Mouse (Mus musculus): Measurements from ENCODE around the gene Gm21988. TPM values are rescaled to one million over a fixed set of nuclear protein-coding genes. Genes with fewer than 3 reads are reported as not detected.
A peak's percentile ranks its signal among the peaks of the same experiment; 100 is the strongest.

Gm21988 gene
- total RNA-seq, 1 experiment from 2014 or later: not detected

GRCm38 (mm10) chr11:70220731-70221602, 18.7 kb downstream of the Gm21988 start, which contains the start of gene Slc16a13:
Slc16a13 (minus strand) TSS chr11:70221064.
- peak; percentile 91 for ATAC-seq (replicated peaks; ENCODE audit: insufficient number of reproducible peaks, low FRiP score, low TSS enrichment, poor library complexity, severe bottlenecking)

DNA sequence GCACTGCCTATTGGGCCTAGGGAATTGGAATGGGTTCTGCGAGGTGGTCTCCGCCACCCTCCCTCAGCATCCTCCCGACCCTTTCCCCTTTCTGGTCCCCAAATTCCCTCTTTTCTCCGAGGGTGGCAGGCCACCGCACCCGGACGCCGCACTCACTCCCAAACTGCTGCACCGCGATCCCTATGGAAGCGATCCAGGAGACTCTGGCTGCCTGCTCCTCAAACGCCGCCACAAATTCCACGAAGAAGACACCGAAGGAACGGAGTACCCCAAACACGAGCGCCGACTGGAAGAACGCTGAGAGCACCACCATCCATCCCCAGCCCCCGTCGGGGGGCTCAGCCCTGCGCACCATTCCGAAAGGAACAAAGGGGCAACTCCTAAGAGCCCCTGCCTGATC, 19.3 kb downstream of the Gm21988 start:
- ATAC-seq (replicated peaks; ENCODE audit: insufficient number of reproducible peaks, low FRiP score, low TSS enrichment, poor library complexity, severe bottlenecking): no peak; the same call in 1 of the 2 replicates

DNA sequence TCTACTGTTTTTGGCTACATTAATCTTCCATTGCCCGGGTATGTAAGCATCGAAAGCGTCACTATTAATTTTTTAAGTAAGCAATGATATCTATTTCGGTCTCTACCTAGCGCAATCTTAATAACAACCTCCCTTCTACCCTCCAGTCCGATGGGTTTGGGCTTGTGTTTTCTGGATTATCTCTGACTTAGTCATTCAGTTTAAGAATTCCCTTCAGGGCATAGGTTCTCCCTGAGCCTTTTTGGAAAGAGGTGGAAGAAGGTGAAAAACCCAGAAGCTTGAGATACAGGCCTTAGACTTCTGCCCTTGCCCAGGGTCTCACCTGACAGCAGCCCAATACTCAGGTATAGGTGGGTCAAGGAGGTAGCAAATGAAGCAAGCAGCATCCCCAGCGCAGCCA, 19.8 kb downstream of the Gm21988 start:
- ATAC-seq (replicated peaks; ENCODE audit: insufficient number of reproducible peaks, low FRiP score, low TSS enrichment, poor library complexity, severe bottlenecking): no peak

GRCm38 (mm10) chr11:70218741-70219470, 20.7 kb downstream of the Gm21988 start:
- ATAC-seq (replicated peaks; ENCODE audit: insufficient number of reproducible peaks, low FRiP score, low TSS enrichment, poor library complexity, severe bottlenecking): no peak

GRCm38 (mm10) chr11:70218039-70218438, 21.6 kb downstream of the Gm21988 start:
- no peak for ATAC-seq (replicated peaks; ENCODE audit: insufficient number of reproducible peaks, low FRiP score, low TSS enrichment, poor library complexity, severe bottlenecking)

DNA sequence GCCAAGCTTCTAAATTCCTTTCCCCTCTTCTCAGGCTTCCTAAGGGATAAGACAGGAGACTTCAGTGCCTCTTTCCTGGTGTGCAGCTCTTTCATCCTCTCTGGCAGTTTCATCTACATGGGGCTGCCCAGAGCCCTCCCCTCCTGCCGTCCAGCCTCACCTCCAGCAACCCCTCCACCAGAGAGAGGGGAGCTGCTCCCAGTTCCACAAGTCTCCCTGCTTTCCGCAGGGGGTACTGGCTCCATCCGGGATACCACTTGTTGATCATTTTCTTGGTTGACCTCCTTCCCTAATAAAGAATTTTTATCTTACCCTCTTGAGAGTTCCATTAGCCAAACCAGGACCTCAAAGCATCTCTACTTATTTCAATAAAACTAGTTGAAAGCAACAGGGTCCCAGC, 23.5 kb downstream of the Gm21988 start:
- ATAC-seq (replicated peaks; ENCODE audit: insufficient number of reproducible peaks, low FRiP score, low TSS enrichment, poor library complexity, severe bottlenecking): no peak

DNA sequence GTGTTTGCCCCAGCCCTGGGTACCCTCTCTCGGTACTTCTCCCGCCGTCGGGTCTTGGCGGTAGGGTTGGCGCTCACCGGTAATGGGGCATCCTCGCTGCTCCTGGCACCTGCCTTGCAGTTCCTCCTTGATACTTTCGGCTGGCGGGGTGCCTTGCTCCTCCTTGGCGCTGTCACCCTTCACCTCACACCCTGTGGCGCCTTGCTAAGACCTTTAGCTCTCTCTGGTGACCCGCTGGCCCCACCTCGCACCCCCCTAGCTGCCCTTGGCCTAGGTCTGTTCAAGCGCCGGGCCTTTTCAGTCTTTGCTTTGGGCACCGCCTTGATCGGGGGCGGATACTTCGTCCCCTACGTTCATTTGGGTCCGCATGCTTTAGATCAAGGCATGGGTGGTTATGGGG, 24.3 kb downstream of the Gm21988 start:
- no peak for ATAC-seq (replicated peaks; ENCODE audit: insufficient number of reproducible peaks, low FRiP score, low TSS enrichment, poor library complexity, severe bottlenecking)

DNA sequence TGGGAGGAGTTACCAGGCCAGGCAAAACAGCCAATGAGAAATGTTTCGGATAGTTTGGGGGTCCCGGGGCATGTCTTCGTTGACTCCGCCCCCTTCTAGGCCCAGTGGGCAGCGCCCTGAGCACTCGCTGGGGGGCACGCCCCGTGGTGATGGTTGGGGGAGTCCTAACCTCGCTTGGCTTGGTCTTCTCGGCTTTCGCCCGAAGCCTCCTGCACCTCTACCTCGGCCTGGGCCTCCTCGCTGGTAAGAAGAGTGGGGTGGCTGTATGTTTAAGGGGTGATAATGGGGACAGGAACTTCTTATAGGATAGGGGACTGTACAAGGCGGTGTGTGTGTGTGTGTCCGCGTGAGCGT, 24.8 kb downstream of the Gm21988 start:
- ATAC-seq (replicated peaks; ENCODE audit: insufficient number of reproducible peaks, low FRiP score, low TSS enrichment, poor library complexity, severe bottlenecking): no peak

- ATAC-seq (replicated peaks; ENCODE audit: insufficient number of reproducible peaks, low FRiP score, low TSS enrichment, poor library complexity, severe bottlenecking): no peak
Observed at GRCm38 (mm10) chr11:70214191-70214855, 25.3 kb downstream of the Gm21988 start.

GRCm38 (mm10) chr11:70213736-70214135, 25.9 kb downstream of the Gm21988 start:
- ATAC-seq (replicated peaks; ENCODE audit: insufficient number of reproducible peaks, low FRiP score, low TSS enrichment, poor library complexity, severe bottlenecking): no peak

DNA sequence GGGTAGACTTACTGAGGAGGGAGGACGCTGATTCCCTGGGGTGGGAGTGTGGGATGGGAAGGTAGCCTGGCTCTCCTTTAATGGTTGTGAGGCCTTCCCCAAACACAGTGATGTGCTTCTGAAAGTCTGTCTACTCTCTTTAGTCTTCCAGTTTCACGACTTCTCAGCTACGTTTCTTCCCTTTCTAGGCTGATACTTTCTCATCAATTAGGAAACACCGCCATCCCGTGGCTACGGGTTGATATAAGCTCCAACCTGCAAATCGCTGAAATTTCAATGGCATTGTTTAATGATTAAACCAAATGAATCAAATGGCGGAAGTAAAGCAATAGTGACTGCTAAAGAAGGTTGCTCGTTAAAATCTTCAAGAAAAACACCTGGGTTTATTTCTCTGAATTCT, 26.7 kb downstream of the Gm21988 start:
- ATAC-seq (replicated peaks; ENCODE audit: insufficient number of reproducible peaks, low FRiP score, low TSS enrichment, poor library complexity, severe bottlenecking): no peak; the same call in 1 of the 2 replicates

GRCm38 (mm10) chr11:70212423-70212822, 27.2 kb downstream of the Gm21988 start, which contains the start of gene Slc16a11:
Slc16a11 (plus strand) TSS chr11:70212752.
- ATAC-seq (replicated peaks; ENCODE audit: insufficient number of reproducible peaks, low FRiP score, low TSS enrichment, poor library complexity, severe bottlenecking): no peak

DNA sequence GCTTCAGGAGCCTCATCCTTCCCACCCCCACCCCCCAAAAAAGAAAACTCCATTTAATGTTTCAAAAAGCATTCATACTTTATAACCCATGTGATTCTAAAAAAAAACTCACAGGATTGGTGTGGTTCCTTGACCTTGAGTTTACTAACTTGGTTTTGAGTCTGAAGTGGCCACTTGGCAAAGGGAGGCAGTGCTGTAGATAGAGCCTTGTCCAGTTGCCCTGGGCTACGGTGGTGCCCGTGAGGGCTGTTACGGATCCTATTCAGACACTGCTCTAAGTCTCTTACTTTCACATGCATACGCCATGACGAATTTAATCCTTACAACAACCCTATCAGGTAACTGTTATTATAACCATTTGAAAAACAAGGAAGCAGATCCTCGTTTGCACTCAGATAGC, 27.7 kb downstream of the Gm21988 start:
- ATAC-seq (replicated peaks; ENCODE audit: insufficient number of reproducible peaks, low FRiP score, low TSS enrichment, poor library complexity, severe bottlenecking): no peak

- ATAC-seq (replicated peaks; ENCODE audit: insufficient number of reproducible peaks, low FRiP score, low TSS enrichment, poor library complexity, severe bottlenecking): no peak
Observed at GRCm38 (mm10) chr11:70210681-70211080, 28.9 kb downstream of the Gm21988 start.

GRCm38 (mm10) chr11:70208778-70209388, 30.7 kb downstream of the Gm21988 start:
- ATAC-seq (replicated peaks; ENCODE audit: insufficient number of reproducible peaks, low FRiP score, low TSS enrichment, poor library complexity, severe bottlenecking): no peak

DNA sequence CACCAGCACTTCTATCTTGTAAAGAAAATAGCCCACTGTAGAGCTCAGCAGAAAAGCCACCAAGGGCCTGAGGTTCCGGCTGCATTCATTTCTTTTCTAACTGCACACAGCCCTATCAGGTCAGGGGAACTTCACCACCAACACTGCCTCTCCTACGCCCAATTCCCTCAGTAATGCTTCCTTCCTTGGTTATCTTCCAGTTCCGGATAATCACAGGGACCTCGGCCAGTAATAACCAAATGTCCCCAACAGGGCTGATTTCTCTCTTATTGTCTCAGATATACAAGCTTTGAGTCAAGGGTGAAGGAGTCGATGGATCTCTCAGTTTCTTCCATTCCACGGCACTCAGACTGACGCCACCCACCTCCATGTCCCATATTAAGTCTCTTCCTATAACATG, 32.3 kb downstream of the Gm21988 start:
- no peak for ATAC-seq (replicated peaks; ENCODE audit: insufficient number of reproducible peaks, low FRiP score, low TSS enrichment, poor library complexity, severe bottlenecking)

- no peak for ATAC-seq (replicated peaks; ENCODE audit: insufficient number of reproducible peaks, low FRiP score, low TSS enrichment, poor library complexity, severe bottlenecking)
Observed at GRCm38 (mm10) chr11:70206801-70207200, 32.8 kb downstream of the Gm21988 start.

DNA sequence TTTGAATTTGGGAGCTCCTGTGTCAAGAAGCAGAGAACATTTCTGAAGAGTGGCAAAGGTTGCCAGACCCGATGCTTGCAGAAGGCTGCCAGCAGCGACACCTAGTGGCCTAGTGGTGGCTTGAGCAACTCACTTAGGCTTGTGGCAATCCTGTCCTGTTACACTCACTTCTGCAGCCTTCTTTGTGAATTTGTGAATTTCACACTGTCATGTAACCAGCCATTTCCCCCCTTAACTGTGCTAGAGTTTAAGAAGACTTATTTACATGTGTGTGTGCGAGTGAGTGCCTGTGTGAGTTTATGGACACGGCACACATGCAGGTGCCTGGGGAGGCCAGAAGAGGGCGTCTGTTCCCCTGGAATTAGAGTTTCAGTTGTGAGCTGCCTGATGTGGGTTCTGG, 37.9 kb downstream of the Gm21988 start:
- peak; percentile 69 for ATAC-seq (replicated peaks; ENCODE audit: insufficient number of reproducible peaks, low FRiP score, low TSS enrichment, poor library complexity, severe bottlenecking)

DNA sequence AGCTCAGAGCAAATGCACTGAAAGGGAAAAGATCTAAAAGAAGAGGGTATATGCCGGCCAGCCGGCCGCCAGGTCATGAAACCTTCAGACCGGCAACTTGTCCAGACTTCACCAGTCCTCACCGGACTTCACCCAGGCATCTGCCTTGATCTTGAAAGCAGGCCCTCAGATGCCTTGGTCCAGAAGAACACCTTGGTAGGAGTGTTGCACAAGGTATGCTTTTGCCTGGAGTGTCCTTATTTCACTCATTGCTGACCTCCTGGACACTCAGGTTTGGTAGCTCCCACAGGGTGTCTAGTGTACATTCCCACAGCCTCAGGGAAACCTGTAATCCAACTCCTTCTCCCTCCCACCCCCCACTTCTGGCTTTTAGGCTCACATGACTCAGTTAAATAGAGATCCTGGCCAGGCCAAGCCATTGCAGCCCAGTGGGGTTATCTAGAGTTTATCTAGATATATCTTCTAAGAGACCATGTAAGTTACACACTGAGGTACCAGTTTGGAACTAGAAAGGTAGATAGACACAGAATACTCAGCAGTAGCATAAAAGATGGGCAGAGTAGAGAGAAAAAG, 39.5 kb downstream of the Gm21988 start:
- no peak for ATAC-seq (replicated peaks; ENCODE audit: insufficient number of reproducible peaks, low FRiP score, low TSS enrichment, poor library complexity, severe bottlenecking)

All from monocyte, adult 5-6 weeks (primary cell).